9 mouse cellular contexts compared by ENCODE assay signal in genomic region chr2:4152521-4153040, GRCm38 (mm10).
DNase-seq lines count a peak whose midpoint lies in the region; ATAC-seq and TF ChIP-seq lines count a peak whose summit lies in the region.
"Had no signal": no experiment of that assay in that cellular context is flagged by ENCODE, and none has a peak within 500 bp of the region (broad histone marks: within the 10 kb centered on the region; RNA-seq: fewer than 3 reads in every experiment).

No protein-coding gene starts in this region.

- WGBS in heart, embryonic 11.5 days (ENCODE audit: insufficient replicate concordance): 18% methylated on average over 14 of the region's 14 CpGs
- WGBS in heart, embryonic 16.5 days: 12% methylated on average over 14 of the region's 14 CpGs
- WGBS in liver, embryonic 15.5 days (ENCODE audit: insufficient replicate concordance): 14% methylated on average over 14 of the region's 14 CpGs

- no peak overlapping the region for H3K27ac ChIP-seq in heart, embryonic 11.5 days (ENCODE audit: low read depth, low read length)
- H3K27ac ChIP-seq in cortical plate, adult 2 months (ENCODE audit: insufficient read depth, low read length): peak overlapping the region; percentile 70
- no peak overlapping the region for H3K27ac ChIP-seq in heart, embryonic 16.5 days (ENCODE audit: low read length)
- no peak overlapping the region for H3K27ac ChIP-seq in liver, embryonic 15.5 days (replicated peaks)

- no peak for ATAC-seq in heart, embryonic 11.5 days (replicated peaks; ENCODE audit: insufficient number of reproducible peaks, low FRiP score, low TSS enrichment)
- ATAC-seq in heart, embryonic 16.5 days (replicated peaks; ENCODE audit: extremely low read depth, insufficient read depth, low FRiP score): no peak
- ATAC-seq in liver, embryonic 15.5 days (ENCODE audit: insufficient read depth): no peak

- no peak for TF ChIP-seq CTCF in cortical plate, adult 2 months (IDR thresholded peaks at IDR 0.05; ENCODE audit: extremely low read depth, insufficient read depth, low read length)

- peak overlapping the region; percentile 71 for H3K4me2 ChIP-seq in heart, embryonic 11.5 days
- peak overlapping the region; percentile 71 for H3K4me2 ChIP-seq in heart, embryonic 16.5 days (ENCODE audit: low read depth, low read length)
- peak overlapping the region; percentile 49 for H3K4me2 ChIP-seq in liver, embryonic 15.5 days

- DNase-seq in heart, adult 9 months (ENCODE audit: low spot score in 2 of 2): no peak
- DNase-seq in urinary bladder, postnatal 4 days (ENCODE audit: low spot score in 2 of 2): no peak
- DNase-seq in ovary, adult 18-20 months (ENCODE audit: low spot score): no peak
- no peak for DNase-seq in gastrocnemius, postnatal 25 days

- TF ChIP-seq POLR2A in cortical plate, adult 2 months (IDR thresholded peaks at IDR 0.05; ENCODE audit: extremely low read depth, insufficient read depth, low read length): no peak

- H3K9ac ChIP-seq in heart, embryonic 11.5 days (ENCODE audit: low read depth, low read length): peak overlapping the region; percentile 54; the same call in 1 of the 2 replicates
- H3K9ac ChIP-seq in heart, embryonic 16.5 days (ENCODE audit: low read length): peak overlapping the region; percentile 60
- no peak overlapping the region for H3K9ac ChIP-seq in liver, embryonic 15.5 days

- peaks cover 3% of the 10 kb centered on the region; the same call in 1 of the 2 replicates for H3K27me3 ChIP-seq in heart, embryonic 11.5 days (ENCODE audit: control insufficient read depth, insufficient read depth, low read length)
- no peaks in the 10 kb centered on the region for H3K27me3 ChIP-seq in heart, embryonic 16.5 days (ENCODE audit: control insufficient read depth, insufficient read depth, low read length)
- H3K27me3 ChIP-seq in liver, embryonic 15.5 days: peaks cover 25% of the 10 kb centered on the region

- no peaks in the 10 kb centered on the region for H3K9me3 ChIP-seq in heart, embryonic 11.5 days (replicated peaks; ENCODE audit: control insufficient read depth, low read length)
- no peaks in the 10 kb centered on the region for H3K9me3 ChIP-seq in heart, embryonic 16.5 days (replicated peaks; ENCODE audit: control insufficient read depth, low read length)
- H3K9me3 ChIP-seq in liver, embryonic 15.5 days (replicated peaks): no peaks in the 10 kb centered on the region
- H3K9me3 ChIP-seq: G1E had no signal

- 0 out of 2 replicates have a peak, but pooled peaks cover 3% of the 10 kb centered on the region for H3K4me1 ChIP-seq in heart, embryonic 11.5 days (ENCODE audit: control insufficient read depth, insufficient read depth, low read length)
- H3K4me1 ChIP-seq in cortical plate, adult 2 months (ENCODE audit: control insufficient read depth, insufficient read depth, low read length): peaks cover 9% of the 10 kb centered on the region
- 0 out of 2 replicates have a peak, but pooled peaks cover 2% of the 10 kb centered on the region for H3K4me1 ChIP-seq in heart, embryonic 16.5 days (ENCODE audit: control insufficient read depth, insufficient read depth, low read length)
- no peaks in the 10 kb centered on the region for H3K4me1 ChIP-seq in liver, embryonic 15.5 days (replicated peaks)

- H3K4me3 ChIP-seq in heart, embryonic 11.5 days (ENCODE audit: low read depth, low read length): peak overlapping the region; percentile 45
- H3K4me3 ChIP-seq in cortical plate, adult 2 months (ENCODE audit: insufficient read depth, low read length): peak overlapping the region; percentile 37
- H3K4me3 ChIP-seq in heart, embryonic 16.5 days (ENCODE audit: low read length): peak overlapping the region; percentile 50
- 0 out of 2 replicates have a peak overlapping the region, but pooled peaks have one; percentile 14 for H3K4me3 ChIP-seq in liver, embryonic 15.5 days (replicated peaks)

- no peaks in the 10 kb centered on the region for H3K36me3 ChIP-seq in heart, embryonic 11.5 days (ENCODE audit: control insufficient read depth, insufficient read depth, low read length)
- no peaks in the 10 kb centered on the region for H3K36me3 ChIP-seq in heart, embryonic 16.5 days (ENCODE audit: control insufficient read depth, insufficient read depth)
- H3K36me3 ChIP-seq in liver, embryonic 15.5 days (replicated peaks): no peaks in the 10 kb centered on the region
- H3K36me3 ChIP-seq: G1E had no signal
